Mouse (Mus musculus): ENCODE results near the gene Casr.
A peak's percentile ranks its signal among the peaks of the same experiment; 100 is the strongest.

DNA sequence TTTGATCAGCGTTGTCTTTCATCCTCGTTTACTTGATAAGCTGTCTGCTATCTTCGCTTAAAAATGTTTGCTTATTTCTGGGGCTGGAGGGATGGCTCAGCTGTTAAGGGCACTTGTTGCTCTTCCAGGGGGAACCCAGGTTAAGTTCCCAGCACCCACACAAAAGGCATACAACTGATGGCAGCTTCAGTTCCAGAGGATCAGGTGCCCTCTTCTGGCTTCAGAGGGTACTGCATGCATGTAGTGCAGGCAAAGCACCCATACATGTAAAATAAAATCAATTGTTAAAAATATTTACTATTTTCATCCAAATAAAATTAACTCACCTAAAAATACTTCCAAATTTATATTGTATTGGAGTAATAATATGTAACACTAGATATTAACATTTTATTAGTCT, 8.3 kb downstream of the Casr start:
- TF ChIP-seq CTCF (IDR thresholded peaks at IDR 0.05) (peak; percentile 35), EP300 (IDR thresholded peaks at IDR 0.05) (no peak)

Measured in lung, postnatal 0 days (tissue).